Mouse (Mus musculus): ENCODE results near the gene Cdc42ep1. TPM values are rescaled to one million over a fixed set of nuclear protein-coding genes. Genes with fewer than 3 reads are reported as not detected.
A peak's percentile ranks its signal among the peaks of the same experiment; 100 is the strongest.

Cdc42ep1 gene
- polyA plus RNA-seq, 1 experiment from 2014 or later, result 41.5 TPM

GRCm38 (mm10) chr15:78851505-78852153 lies 9.2 kb downstream of the Cdc42ep1 start:
- no peaks in the 10 kb centered on the region for H3K27me3 ChIP-seq
- peak; percentile 70 for ATAC-seq (ENCODE audit: insufficient number of reproducible peaks, low FRiP score, low TSS enrichment, low read depth)
- no peak overlapping the region for H3K9ac ChIP-seq
- H3K27ac ChIP-seq (replicated peaks), result no peak overlapping the region
- no peak overlapping the region for H3K4me3 ChIP-seq (replicated peaks)
- WGBS, result 10% methylated on average over 13 of the region's 13 CpGs
- peaks cover 20% of the 10 kb centered on the region for H3K36me3 ChIP-seq
- H3K9me3 ChIP-seq (replicated peaks), result no peaks in the 10 kb centered on the region
- H3K4me1 ChIP-seq, result peaks cover 19% of the 10 kb centered on the region
- H3K4me2 ChIP-seq (replicated peaks), result no peak overlapping the region

- Histone ChIP-seq H3K4me3 (replicated peaks) (no peak within 1 kb of the TSS), H3K4me2 (replicated peaks) (no peak within 1 kb of the TSS), H3K9me3 (replicated peaks) (no peaks in the 10 kb centered on the region), H3K9ac (no peak within 1 kb of the TSS), H3K27me3 (no peaks in the 10 kb centered on the region), H3K36me3 (no peaks in the 10 kb centered on the region), H3K4me1 (peaks cover 14% of the 10 kb centered on the region), H3K27ac (replicated peaks) (no peak within 1 kb of the TSS)
- WGBS, result 67% methylated on average over 8 of the region's 8 CpGs
- no peak for ATAC-seq (ENCODE audit: insufficient number of reproducible peaks, low FRiP score, low TSS enrichment, low read depth)
Observed at GRCm38 (mm10) chr15:78855303-78855965, 13.0 kb downstream of the Cdc42ep1 start, which contains the start of gene Lgals2. Lgals2 (minus strand) TSS chr15:78855529.

GRCm38 (mm10) chr15:78857009-78857408 lies 14.6 kb downstream of the Cdc42ep1 start:
- Histone ChIP-seq H3K4me1 (peaks cover 2% of the 10 kb centered on the region), H3K4me2 (replicated peaks) (no peak overlapping the region), H3K27ac (replicated peaks) (no peak overlapping the region), H3K4me3 (replicated peaks) (no peak overlapping the region), H3K36me3 (no peaks in the 10 kb centered on the region), H3K9me3 (replicated peaks) (no peaks in the 10 kb centered on the region), H3K27me3 (no peaks in the 10 kb centered on the region), H3K9ac (no peak overlapping the region)
- WGBS, result 69% methylated on average over 7 of the region's 7 CpGs
- no peak for ATAC-seq (ENCODE audit: insufficient number of reproducible peaks, low FRiP score, low TSS enrichment, low read depth)

DNA sequence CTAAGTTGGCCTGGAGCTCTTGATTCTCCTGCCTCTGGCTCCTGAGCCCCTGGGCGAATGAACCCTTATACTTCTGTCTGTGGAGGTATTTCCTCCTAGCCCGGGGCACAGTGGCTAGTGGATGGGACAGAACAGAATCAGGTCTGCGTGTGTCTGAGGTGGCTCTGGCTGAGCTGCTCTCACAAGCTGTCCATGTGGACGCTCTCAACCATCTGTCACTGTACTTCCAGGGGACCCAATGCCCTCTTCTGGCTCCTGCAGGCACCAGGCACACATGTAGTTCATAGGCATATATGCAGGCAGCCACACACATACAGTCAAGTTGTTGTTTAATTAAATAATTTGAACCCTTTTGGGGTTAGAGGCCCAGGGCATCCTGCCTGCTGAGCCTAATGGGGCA lies 16.9 kb downstream of the Cdc42ep1 start:
- Histone ChIP-seq H3K4me1 (peaks cover 12% of the 10 kb centered on the region), H3K27me3 (no peaks in the 10 kb centered on the region), H3K9ac (no peak overlapping the region), H3K36me3 (no peaks in the 10 kb centered on the region), H3K4me2 (replicated peaks) (no peak overlapping the region), H3K9me3 (replicated peaks) (no peaks in the 10 kb centered on the region), H3K27ac (replicated peaks) (no peak overlapping the region), H3K4me3 (replicated peaks) (no peak overlapping the region)
- WGBS, result 68% methylated on average over 4 of the region's 4 CpGs
- ATAC-seq (ENCODE audit: insufficient number of reproducible peaks, low FRiP score, low TSS enrichment, low read depth), result no peak

GRCm38 (mm10) chr15:78859714-78860113 lies 17.3 kb downstream of the Cdc42ep1 start:
- Histone ChIP-seq H3K4me2 (replicated peaks) (no peak overlapping the region), H3K9me3 (replicated peaks) (no peaks in the 10 kb centered on the region), H3K9ac (no peak overlapping the region), H3K4me1 (peaks cover 12% of the 10 kb centered on the region), H3K4me3 (replicated peaks) (no peak overlapping the region), H3K27me3 (no peaks in the 10 kb centered on the region), H3K27ac (replicated peaks) (no peak overlapping the region), H3K36me3 (no peaks in the 10 kb centered on the region)
- ATAC-seq (ENCODE audit: insufficient number of reproducible peaks, low FRiP score, low TSS enrichment, low read depth), result no peak
- WGBS, result 50% methylated on average over 6 of the region's 6 CpGs

- no peak for ATAC-seq (ENCODE audit: insufficient number of reproducible peaks, low FRiP score, low TSS enrichment, low read depth)
- no peak overlapping the region for H3K9ac ChIP-seq
- H3K4me2 ChIP-seq (replicated peaks), result no peak overlapping the region
- WGBS, result 84% methylated on average over 5 of the region's 5 CpGs
- H3K4me1 ChIP-seq, result peaks cover 12% of the 10 kb centered on the region
- H3K36me3 ChIP-seq, result no peaks in the 10 kb centered on the region
- H3K27ac ChIP-seq (replicated peaks), result no peak overlapping the region
- no peaks in the 10 kb centered on the region for H3K9me3 ChIP-seq (replicated peaks)
- no peaks in the 10 kb centered on the region for H3K27me3 ChIP-seq
- no peak overlapping the region for H3K4me3 ChIP-seq (replicated peaks)
Observed at GRCm38 (mm10) chr15:78862280-78862679, 19.9 kb downstream of the Cdc42ep1 start.

GRCm38 (mm10) chr15:78863154-78863553 lies 20.7 kb downstream of the Cdc42ep1 start:
- Histone ChIP-seq H3K4me2 (replicated peaks) (no peak overlapping the region), H3K4me3 (replicated peaks) (no peak overlapping the region), H3K9me3 (replicated peaks) (no peaks in the 10 kb centered on the region), H3K36me3 (no peaks in the 10 kb centered on the region), H3K27me3 (no peaks in the 10 kb centered on the region), H3K4me1 (peaks cover 12% of the 10 kb centered on the region), H3K9ac (no peak overlapping the region), H3K27ac (replicated peaks) (peak overlapping the region; percentile 55; the same call in 1 of the 2 replicates)
- ATAC-seq (ENCODE audit: insufficient number of reproducible peaks, low FRiP score, low TSS enrichment, low read depth), result no peak
- WGBS, result 61% methylated on average over 2 of the region's 2 CpGs

GRCm38 (mm10) chr15:78863852-78864253 lies 21.4 kb downstream of the Cdc42ep1 start:
- H3K4me2 ChIP-seq (replicated peaks), result 0 out of 2 replicates have a peak overlapping the region, but pooled peaks have one; percentile 19
- no peaks in the 10 kb centered on the region for H3K27me3 ChIP-seq
- no peaks in the 10 kb centered on the region for H3K36me3 ChIP-seq
- no peaks in the 10 kb centered on the region for H3K9me3 ChIP-seq (replicated peaks)
- H3K27ac ChIP-seq (replicated peaks), result peak overlapping the region; percentile 55
- 40% methylated on average over 13 of the region's 13 CpGs for WGBS
- no peak overlapping the region for H3K9ac ChIP-seq
- H3K4me3 ChIP-seq (replicated peaks), result no peak overlapping the region
- ATAC-seq (ENCODE audit: insufficient number of reproducible peaks, low FRiP score, low TSS enrichment, low read depth), result no peak; the same call in 1 of the 2 replicates
- H3K4me1 ChIP-seq, result peaks cover 18% of the 10 kb centered on the region

- no peaks in the 10 kb centered on the region for H3K27me3 ChIP-seq
- H3K4me1 ChIP-seq, result peaks cover 25% of the 10 kb centered on the region
- no peak overlapping the region for H3K4me3 ChIP-seq (replicated peaks)
- WGBS, result 7% methylated on average over 9 of the region's 9 CpGs
- peak overlapping the region; percentile 77 for H3K27ac ChIP-seq (replicated peaks)
- ATAC-seq (ENCODE audit: insufficient number of reproducible peaks, low FRiP score, low TSS enrichment, low read depth), result peak; percentile 66
- no peak overlapping the region for H3K4me2 ChIP-seq (replicated peaks)
- H3K9me3 ChIP-seq (replicated peaks), result no peaks in the 10 kb centered on the region
- no peaks in the 10 kb centered on the region for H3K36me3 ChIP-seq
- H3K9ac ChIP-seq, result no peak overlapping the region
Observed at GRCm38 (mm10) chr15:78868398-78868797, 26.0 kb downstream of the Cdc42ep1 start.

GRCm38 (mm10) chr15:78868826-78869233 lies 26.4 kb downstream of the Cdc42ep1 start:
- 57% methylated on average over 7 of the region's 7 CpGs for WGBS
- H3K27me3 ChIP-seq, result no peaks in the 10 kb centered on the region
- H3K4me1 ChIP-seq, result peaks cover 21% of the 10 kb centered on the region
- H3K9me3 ChIP-seq (replicated peaks), result no peaks in the 10 kb centered on the region
- H3K36me3 ChIP-seq, result no peaks in the 10 kb centered on the region
- no peak overlapping the region for H3K4me2 ChIP-seq (replicated peaks)
- H3K27ac ChIP-seq (replicated peaks), result peak overlapping the region; percentile 77
- no peak overlapping the region for H3K4me3 ChIP-seq (replicated peaks)
- H3K9ac ChIP-seq, result no peak overlapping the region
- no peak for ATAC-seq (ENCODE audit: insufficient number of reproducible peaks, low FRiP score, low TSS enrichment, low read depth)

DNA sequence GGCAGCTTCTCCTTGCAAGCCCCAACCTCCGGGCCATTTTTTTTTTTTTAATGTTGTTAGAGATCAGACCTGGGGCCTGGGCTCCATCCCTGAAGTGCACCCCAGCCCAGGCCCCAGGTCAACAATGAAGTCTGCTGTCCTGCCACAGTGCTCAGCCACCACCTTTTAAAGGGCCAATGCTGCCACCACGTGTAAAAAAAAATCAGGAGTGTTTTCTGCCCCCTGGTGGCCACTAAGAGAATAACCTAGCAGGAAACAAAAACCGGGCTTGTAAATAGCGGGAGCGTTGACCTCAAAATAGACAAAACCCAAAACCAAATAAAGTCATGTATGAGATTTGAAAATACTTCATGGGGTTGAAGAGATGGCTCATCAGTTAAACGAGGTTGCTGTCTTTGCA lies 27.4 kb downstream of the Cdc42ep1 start:
- H3K9me3 ChIP-seq (replicated peaks), result no peaks in the 10 kb centered on the region
- H3K9ac ChIP-seq, result no peak overlapping the region
- no peak for ATAC-seq (ENCODE audit: insufficient number of reproducible peaks, low FRiP score, low TSS enrichment, low read depth)
- H3K27me3 ChIP-seq, result no peaks in the 10 kb centered on the region
- H3K36me3 ChIP-seq, result no peaks in the 10 kb centered on the region
- H3K4me1 ChIP-seq, result peaks cover 18% of the 10 kb centered on the region
- WGBS, result 22% methylated on average over 6 of the region's 6 CpGs
- no peak overlapping the region for H3K27ac ChIP-seq (replicated peaks)
- no peak overlapping the region for H3K4me3 ChIP-seq (replicated peaks)
- no peak overlapping the region for H3K4me2 ChIP-seq (replicated peaks)
